Mouse (Mus musculus) embryonic facial prominence, embryonic 13.5 days (tissue): ENCODE data around the gene Creb5. TPM values are rescaled to one million over a fixed set of nuclear protein-coding genes. Genes with fewer than 3 reads are reported as not detected.

Experiments
- ATAC-seq: fragments of 200-750 bp; cut with Nextera tagmentation; 2 replicates; pipeline ENCODE4 v1.8.0; 2017; ENCODE audit warnings: low read depth; ENCODE audit not compliant: insufficient number of reproducible peaks, insufficient read depth, low FRiP score, low TSS enrichment
- H3K27ac ChIP-seq: fragments of 300-500 bp; sonication (generic); 2 replicates; pipeline ENCODE4 v1.5.1; 2015; ENCODE audit warnings: moderate library complexity, mild to moderate bottlenecking, inconsistent platforms
- H3K27me3 ChIP-seq: fragments of 300-500 bp; sonication (generic); 2 replicates; pipeline ENCODE4 v1.6.1; 2015; ENCODE audit warnings: mild to moderate bottlenecking, inconsistent platforms
- H3K36me3 ChIP-seq: fragments of 300-500 bp; sonication (generic); 2 replicates; pipeline ENCODE4 v1.6.1; 2015; ENCODE audit warnings: mild to moderate bottlenecking, inconsistent platforms
- H3K4me1 ChIP-seq: fragments of 300-500 bp; sonication (generic); 2 replicates; pipeline ENCODE4 v1.6.1; 2015; ENCODE audit warnings: inconsistent platforms
- H3K4me2 ChIP-seq: fragments of 300-500 bp; sonication (generic); 2 replicates; pipeline ENCODE4 v1.6.1; 2015; ENCODE audit warnings: moderate library complexity, mild to moderate bottlenecking, inconsistent platforms
- H3K4me3 ChIP-seq: fragments of 300-500 bp; sonication (generic); 2 replicates; pipeline ENCODE4 v1.5.1; 2015; ENCODE audit warnings: mild to moderate bottlenecking, inconsistent platforms
- H3K9ac ChIP-seq: fragments of 300-500 bp; sonication (generic); 2 replicates; pipeline ENCODE4 v1.6.1; 2015; ENCODE audit warnings: mild to moderate bottlenecking, inconsistent platforms
- H3K9me3 ChIP-seq: fragments of 300-500 bp; sonication (generic); 2 replicates; pipeline ENCODE4 v1.6.1; 2016; ENCODE audit warnings: inconsistent platforms
- WGBS: fragments of 180-500 bp; shearing (Covaris S2); methylation state at CpG from one replicate; pipeline ENCODE4 v1.1.7; 2015; ENCODE audit warnings: mixed read lengths; 5-methylcytosine and 5-hydroxymethylcytosine counted together
- polyA plus RNA-seq: library from polyadenylated mRNA; unstranded; fragments of >200 nt; fragmentation: Nextera tagmentation; extraction: Ambion mirVana; gene quantifications from 2 replicates; pipeline ENCODE4 v1.2.1, GENCODE M21; 2015

Gene Creb5
- 20.0 and 21.8 TPM in 2 replicates for polyA plus RNA-seq

DNA sequence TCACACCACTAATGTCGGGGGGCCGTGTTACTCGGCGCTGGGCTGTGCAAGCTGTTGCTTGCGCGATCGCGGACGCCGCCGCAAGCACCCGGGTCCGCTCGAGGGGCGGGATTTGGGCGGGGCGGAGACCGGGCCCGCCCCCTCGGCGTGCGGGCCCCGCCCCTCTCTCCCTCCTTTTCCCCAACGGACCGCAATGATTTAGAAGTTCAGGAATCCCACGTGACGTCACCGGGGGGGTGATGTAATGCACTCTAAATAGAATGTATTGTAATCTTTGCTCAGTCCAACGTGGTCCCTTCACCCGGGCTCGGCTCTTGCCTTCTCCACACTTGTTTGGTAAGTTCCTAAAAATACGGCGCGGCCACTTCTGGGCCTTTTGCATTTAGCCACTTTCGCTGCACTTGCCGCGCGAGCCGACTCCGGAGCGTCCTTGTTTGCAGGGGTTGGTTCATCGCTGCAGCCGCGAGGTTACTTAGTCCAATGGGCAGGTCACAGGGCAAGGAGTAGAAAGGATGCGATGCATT, at the start of gene Creb5:
TSS of gene Creb5 (plus strand) at position 233 of the 524 bp plus-strand sequence.
- peak within 1 kb of the TSS; percentile 63 for H3K4me3 ChIP-seq
- peak within 1 kb of the TSS; percentile 97 for H3K4me2 ChIP-seq
- under 1% methylated on average over 45 of the region's 45 CpGs for WGBS
- no peak within 1 kb of the TSS for H3K27ac ChIP-seq
- H3K9me3 ChIP-seq, result no peaks in the 10 kb centered on the region
- peak within 1 kb of the TSS; percentile 73 for H3K9ac ChIP-seq
- peaks cover 24% of the 10 kb centered on the region for H3K4me1 ChIP-seq
- no peaks in the 10 kb centered on the region for H3K36me3 ChIP-seq
- peaks cover 81% of the 10 kb centered on the region for H3K27me3 ChIP-seq
- peak; percentile 72 for ATAC-seq

DNA sequence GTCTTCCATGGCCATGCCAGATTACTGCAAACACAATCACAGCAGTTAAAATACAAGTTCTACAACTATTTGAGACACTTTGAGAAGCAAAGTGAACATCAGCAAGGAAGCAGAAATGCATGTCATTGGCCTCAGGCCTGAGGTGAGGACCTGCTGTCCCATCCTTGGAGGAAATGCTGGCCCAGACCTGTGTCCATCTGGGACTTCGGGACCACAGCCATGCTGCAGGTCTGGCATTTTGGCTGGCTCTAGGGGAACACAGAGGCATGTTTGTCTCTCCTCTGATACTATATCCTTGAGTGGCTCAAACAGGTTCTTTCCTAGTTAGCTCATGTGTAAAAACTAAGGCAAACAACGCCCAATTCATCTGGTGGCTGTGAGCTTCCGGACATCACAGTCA, 27.2 kb upstream of the Creb5 start:
- Histone ChIP-seq H3K9me3 (0 out of 2 replicates have a peak, but pooled peaks cover 2% of the 10 kb centered on the region), H3K9ac (no peak overlapping the region), H3K4me2 (no peak overlapping the region), H3K4me1 (peaks cover 4% of the 10 kb centered on the region; the same call in 1 of the 2 replicates), H3K36me3 (no peaks in the 10 kb centered on the region), H3K27ac (no peak overlapping the region), H3K4me3 (no peak overlapping the region), H3K27me3 (no peaks in the 10 kb centered on the region; the same call in 1 of the 2 replicates)
- WGBS, result 90% methylated on average over 3 of the region's 3 CpGs
- no peak for ATAC-seq

DNA sequence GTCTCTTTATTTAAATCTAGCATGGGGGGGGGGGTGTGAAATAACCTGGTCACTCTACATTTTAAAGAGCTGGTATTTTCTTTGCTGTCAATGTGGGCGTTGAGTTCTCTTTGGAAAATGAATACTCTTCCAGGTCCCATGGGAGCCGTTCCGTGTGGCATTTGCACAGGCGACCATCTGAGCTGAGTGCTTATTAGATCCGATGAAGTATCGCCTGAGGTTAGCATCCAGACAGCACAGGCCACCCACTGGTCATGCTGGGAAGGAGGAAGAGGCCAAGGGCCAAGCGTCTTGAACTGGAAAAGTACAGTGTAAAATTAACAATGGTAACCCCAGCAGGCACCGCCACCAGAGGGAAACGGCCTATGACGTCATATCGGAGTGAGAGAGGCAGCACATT, 24.7 kb upstream of the Creb5 start:
- Histone ChIP-seq H3K4me3 (no peak overlapping the region), H3K27me3 (no peaks in the 10 kb centered on the region), H3K36me3 (no peaks in the 10 kb centered on the region), H3K4me2 (no peak overlapping the region), H3K9me3 (0 out of 2 replicates have a peak, but pooled peaks cover 2% of the 10 kb centered on the region), H3K9ac (no peak overlapping the region), H3K4me1 (peaks cover 8% of the 10 kb centered on the region; the same call in 1 of the 2 replicates), H3K27ac (no peak overlapping the region)
- WGBS, result 70% methylated on average over 11 of the region's 11 CpGs
- ATAC-seq, result no peak

DNA sequence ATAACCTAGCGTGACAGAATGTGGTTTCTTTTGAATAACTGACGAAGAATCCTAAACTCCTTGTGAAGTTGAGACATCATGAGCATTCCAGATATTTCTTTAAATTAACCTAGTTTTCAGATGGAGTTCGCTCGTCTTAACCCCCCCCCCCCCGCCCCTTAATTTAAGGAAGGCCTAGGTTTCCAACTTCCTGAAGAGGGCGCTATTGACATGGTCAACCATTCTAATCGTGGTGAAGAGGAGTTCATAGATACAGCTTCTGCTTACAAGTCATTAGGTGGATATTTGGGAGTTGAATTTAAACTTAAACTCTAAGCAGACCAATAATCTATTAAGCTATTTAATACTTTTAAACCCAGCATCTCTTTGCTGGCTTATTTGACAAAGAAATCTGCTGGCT, 20.0 kb upstream of the Creb5 start:
- H3K36me3 ChIP-seq, result no peaks in the 10 kb centered on the region
- no peaks in the 10 kb centered on the region for H3K27me3 ChIP-seq
- WGBS, result 18% methylated on average over 7 of the region's 7 CpGs
- peak overlapping the region; percentile 37; the same call in 1 of the 2 replicates for H3K4me2 ChIP-seq
- no peaks in the 10 kb centered on the region for H3K9me3 ChIP-seq
- H3K4me1 ChIP-seq, result peaks cover 30% of the 10 kb centered on the region
- H3K27ac ChIP-seq, result no peak overlapping the region
- H3K9ac ChIP-seq, result no peak overlapping the region
- ATAC-seq, result no peak
- H3K4me3 ChIP-seq, result no peak overlapping the region

DNA sequence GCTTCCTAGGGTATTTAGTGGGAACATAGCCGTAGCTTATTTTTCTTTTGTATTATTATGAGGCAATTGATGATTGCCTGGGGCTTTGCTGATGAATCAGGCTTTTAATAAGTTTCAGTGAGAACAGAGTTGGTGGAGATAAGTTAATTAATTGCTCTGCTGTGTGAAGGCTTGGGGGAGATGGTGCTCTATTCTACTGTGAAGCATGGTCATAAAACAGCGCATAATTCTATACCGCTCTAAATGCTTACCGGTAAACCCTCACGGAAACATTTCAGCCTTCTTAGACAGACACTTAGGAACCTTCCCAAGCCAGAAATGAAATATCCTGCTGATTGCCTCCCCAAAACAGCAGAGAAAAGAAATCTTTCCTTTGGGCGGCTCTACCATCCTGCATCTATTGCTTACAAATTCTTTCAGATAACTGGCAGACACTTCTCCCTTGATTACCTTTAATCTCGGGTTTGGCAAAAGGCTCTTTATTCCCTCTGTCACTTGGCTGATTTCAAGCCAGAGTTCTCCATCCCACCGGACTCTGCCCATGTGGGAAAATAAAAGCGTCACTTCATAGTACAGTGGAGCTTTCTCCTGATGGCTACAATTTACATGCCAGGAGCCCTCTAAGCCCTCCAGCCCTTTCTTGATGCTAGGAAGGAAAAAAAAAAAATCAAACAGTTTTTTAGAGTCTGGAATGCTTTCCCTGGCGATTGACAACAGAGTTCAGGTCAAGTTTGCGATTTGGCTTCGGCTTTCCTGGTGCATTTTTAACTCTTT, 19.2 kb upstream of the Creb5 start:
- H3K4me3 ChIP-seq, result no peak overlapping the region

DNA sequence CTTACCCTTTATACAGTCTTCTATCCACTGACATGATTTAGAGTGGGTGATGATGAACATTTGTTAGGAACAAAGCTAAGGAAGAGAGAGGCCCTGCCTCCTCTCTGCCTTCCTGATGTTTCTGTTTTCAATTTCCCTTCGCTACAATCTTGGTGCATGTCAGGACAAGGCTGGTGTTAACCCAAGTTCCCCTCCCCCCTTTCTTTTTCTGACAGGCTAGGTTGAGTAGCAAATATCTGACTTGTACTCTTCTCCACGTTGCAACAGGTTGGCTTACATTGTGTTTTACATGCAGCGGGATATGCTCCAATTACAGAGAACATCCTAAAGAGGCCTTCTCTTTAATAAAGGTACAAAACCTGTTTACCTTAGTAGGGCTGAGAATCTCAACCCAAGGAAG, 15.9 kb upstream of the Creb5 start:
- Histone ChIP-seq H3K4me1 (peaks cover 27% of the 10 kb centered on the region), H3K27ac (no peak overlapping the region), H3K9me3 (no peaks in the 10 kb centered on the region), H3K36me3 (no peaks in the 10 kb centered on the region), H3K4me2 (no peak overlapping the region), H3K4me3 (no peak overlapping the region), H3K9ac (no peak overlapping the region), H3K27me3 (no peaks in the 10 kb centered on the region)
- ATAC-seq, result no peak
- 27% methylated on average over 3 of the region's 3 CpGs for WGBS

More for the DNA sequence above, 19.2 kb upstream of the Creb5 start:
- Histone ChIP-seq H3K9ac (no peak overlapping the region), H3K9me3 (no peaks in the 10 kb centered on the region), H3K27ac (no peak overlapping the region), H3K4me2 (peak overlapping the region; percentile 37), H3K4me1 (peaks cover 27% of the 10 kb centered on the region), H3K27me3 (no peaks in the 10 kb centered on the region), H3K36me3 (no peaks in the 10 kb centered on the region)
- no peak for ATAC-seq
- WGBS, result 13% methylated on average over 12 of the region's 12 CpGs

DNA sequence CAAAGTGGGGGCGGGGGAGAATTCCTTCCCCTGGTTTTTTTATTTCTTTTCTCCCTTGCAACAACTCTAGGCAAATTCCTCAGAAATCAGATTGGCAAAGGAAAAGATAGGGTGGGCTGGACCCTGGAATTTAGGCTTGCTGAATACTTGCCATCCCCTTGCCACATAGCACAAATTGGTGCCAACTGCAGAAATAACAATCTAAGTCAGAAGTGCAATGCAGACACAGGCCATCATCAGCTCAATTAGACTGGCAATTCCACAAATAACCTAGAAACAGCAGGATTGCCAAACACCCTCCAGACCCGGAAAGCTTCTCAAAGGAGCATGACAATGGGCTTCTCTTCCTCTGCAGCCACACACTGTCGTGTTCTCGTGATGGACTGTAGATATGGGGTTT, 15.4 kb upstream of the Creb5 start:
- H3K4me1 ChIP-seq, result peaks cover 24% of the 10 kb centered on the region
- no peaks in the 10 kb centered on the region for H3K27me3 ChIP-seq
- 26% methylated on average over 4 of the region's 4 CpGs for WGBS
- H3K36me3 ChIP-seq, result no peaks in the 10 kb centered on the region
- H3K4me2 ChIP-seq, result no peak overlapping the region
- no peak overlapping the region for H3K4me3 ChIP-seq
- H3K9ac ChIP-seq, result no peak overlapping the region
- H3K27ac ChIP-seq, result no peak overlapping the region
- no peaks in the 10 kb centered on the region for H3K9me3 ChIP-seq
- no peak for ATAC-seq

DNA sequence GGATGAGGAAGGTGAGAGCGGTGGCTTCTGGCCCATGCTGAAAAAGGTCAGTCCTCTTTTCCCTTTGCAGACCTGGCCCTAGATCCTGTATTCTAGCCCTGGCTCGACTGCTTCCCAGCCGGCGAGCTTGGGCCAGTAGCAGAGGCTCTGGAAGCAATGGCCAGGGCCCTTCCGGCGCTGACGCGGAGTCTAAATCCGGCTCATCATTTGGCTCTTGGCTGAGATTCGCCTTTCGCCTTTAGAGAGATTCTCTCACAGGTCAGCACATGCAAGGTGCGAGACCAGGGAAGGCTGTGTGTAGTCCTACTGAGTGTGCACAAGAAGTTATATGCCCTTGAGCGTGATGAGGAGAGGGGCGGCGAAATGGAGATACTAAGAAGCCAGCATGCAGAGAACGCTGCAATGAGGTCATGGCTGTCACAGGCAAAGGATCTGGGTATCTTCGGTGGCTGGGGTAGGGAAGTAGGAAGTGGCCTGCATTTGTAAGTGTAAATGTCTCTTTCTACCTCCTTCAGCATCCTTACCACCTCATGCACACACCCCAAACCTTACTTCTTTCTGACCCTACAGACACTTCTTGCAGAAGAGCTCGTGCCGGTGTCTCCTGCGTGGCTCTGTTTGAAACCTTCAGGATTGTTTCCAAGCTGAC, 557 bp upstream of the Creb5 start:
- H3K4me1 ChIP-seq, result peaks cover 24% of the 10 kb centered on the region
- no peaks in the 10 kb centered on the region for H3K36me3 ChIP-seq
- H3K27me3 ChIP-seq, result peaks cover 77% of the 10 kb centered on the region
- 3% methylated on average over 20 of the region's 20 CpGs for WGBS
- peak overlapping the region; percentile 59 for H3K9ac ChIP-seq
- peak overlapping the region; percentile 63 for H3K4me3 ChIP-seq
- peak overlapping the region; percentile 97 for H3K4me2 ChIP-seq
- ATAC-seq, result no peak
- H3K9me3 ChIP-seq, result no peaks in the 10 kb centered on the region
- no peak overlapping the region for H3K27ac ChIP-seq

DNA sequence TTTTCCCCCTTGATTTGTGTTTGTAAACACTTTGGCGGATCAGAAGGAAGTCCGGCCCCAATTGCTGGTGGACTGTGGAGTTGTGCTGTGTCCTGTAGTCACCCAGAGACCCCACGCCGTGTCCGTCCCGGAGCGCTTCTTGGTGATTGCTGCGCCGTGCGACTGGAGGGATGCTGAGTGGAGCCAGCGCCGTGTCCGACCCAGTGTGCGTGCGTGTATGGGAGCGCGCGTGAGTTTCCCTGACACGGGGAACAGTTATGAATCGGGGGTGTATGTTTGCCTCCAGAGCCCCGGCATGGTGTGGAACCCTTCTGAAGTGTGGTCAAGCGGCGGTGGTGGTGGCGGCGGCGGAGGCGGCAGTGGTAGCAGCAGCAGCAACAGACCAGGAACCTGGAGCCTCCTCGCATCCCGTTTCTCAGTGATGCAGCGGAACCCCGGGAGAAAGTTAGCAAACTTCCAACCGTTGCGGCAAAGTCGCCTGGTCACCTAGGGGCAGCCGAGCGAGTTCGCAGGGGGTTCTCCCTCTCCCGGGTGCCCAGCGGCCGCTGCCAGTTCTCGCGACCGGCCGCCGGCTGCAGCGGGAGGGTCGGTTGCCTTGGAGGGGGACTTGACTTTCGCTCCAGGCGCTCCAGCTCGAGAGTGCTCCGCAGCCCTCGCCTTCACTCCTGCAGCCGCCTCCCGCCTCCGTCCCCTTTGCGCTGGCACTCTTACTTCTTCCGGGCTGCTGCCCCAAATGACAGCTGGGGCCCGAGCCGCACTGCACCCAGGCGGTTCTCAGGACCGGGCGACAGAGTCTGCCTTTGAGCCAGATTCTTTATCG, 702 bp downstream of the Creb5 start:
- Histone ChIP-seq H3K4me2 (peak overlapping the region; percentile 97), H3K4me3 (peak overlapping the region; percentile 63), H3K9me3 (no peaks in the 10 kb centered on the region), H3K4me1 (peaks cover 24% of the 10 kb centered on the region), H3K36me3 (no peaks in the 10 kb centered on the region), H3K27ac (no peak overlapping the region), H3K27me3 (peaks cover 82% of the 10 kb centered on the region), H3K9ac (peak overlapping the region; percentile 73)
- ATAC-seq, result peak; percentile 58
- WGBS, result 0% methylated on average over 62 of the region's 63 CpGs

DNA sequence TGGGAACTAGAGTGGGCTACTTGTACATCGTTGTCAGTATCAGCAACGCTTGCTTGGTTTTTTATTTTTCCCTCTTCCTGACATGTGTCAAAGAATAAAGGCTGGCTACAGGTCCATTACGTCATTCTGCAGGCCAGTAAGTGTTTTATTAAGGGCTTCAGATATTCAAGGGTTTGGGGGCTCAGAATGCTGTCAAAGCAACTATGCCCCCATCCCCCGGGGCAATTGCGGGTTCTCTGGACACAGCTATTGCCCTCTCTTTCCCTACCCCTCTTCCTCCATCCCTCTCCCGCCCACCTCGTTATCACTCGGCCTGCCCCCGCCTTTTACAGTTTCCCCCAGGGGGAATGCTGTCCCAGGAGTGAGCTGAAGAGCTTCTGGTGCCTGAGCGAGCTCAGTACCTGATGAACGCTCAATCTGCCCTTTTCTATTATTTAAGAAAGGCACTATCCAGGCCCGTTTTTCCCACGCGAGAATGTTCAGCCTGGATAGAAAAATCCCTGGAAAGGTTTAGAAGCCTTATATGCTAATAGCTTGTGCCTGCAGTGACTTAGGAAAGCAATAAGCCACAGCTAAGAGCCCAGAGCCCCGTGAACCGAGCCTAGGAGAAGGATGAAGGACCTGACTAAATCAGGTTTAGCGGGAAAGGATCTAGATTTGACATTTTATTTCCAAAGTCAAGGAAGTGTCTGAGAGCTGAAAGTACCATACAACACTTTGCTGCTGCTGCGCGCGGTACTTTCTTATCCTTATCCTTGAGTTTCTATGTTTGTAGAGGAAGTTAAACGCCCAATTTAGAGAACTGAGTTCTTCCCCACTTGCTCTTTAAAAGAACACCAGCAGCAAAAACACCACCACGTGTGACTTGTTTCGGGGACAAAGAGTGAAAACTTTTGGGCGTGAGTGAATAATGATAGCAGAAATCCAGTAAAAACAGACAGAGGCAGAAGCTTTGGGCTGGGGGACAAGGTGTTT, 1.8 kb downstream of the Creb5 start:
- Histone ChIP-seq H3K36me3 (no peaks in the 10 kb centered on the region), H3K9me3 (no peaks in the 10 kb centered on the region), H3K27me3 (peaks cover 77% of the 10 kb centered on the region), H3K4me2 (peak overlapping the region; percentile 97), H3K4me3 (peak overlapping the region; percentile 63), H3K27ac (no peak overlapping the region), H3K4me1 (peaks cover 29% of the 10 kb centered on the region), H3K9ac (peak overlapping the region; percentile 73; the same call in 1 of the 2 replicates)
- WGBS, result 2% methylated on average over 24 of the region's 24 CpGs
- ATAC-seq, result no peak
